Mouse (Mus musculus) retina, postnatal 1 day (tissue): Measurements from ENCODE around the gene Zmpste24.
A peak's percentile ranks its signal among the peaks of the same experiment; 100 is the strongest.
"Not testable (repeated sequence)": the region's sequence is repeated elsewhere in the genome, so short reads cannot be mapped to it uniquely, and the experiment has no call there.

ENCODE experiments used
- DNase-seq: peaks from one replicate; pipeline ENCODE4 v3.0.0-alpha.2; 2012

The Zmpste24 gene

GRCm38 (mm10) chr4:121097650-121098378 is at the start of gene Zmpste24:
Zmpste24 (minus strand) TSS chr4:121098241.
- DNase-seq: peak; percentile 96

- DNase-seq: no peak
Observed at GRCm38 (mm10) chr4:121109126-121109525, 11.1 kb upstream of the Zmpste24 start, which contains the start of gene Tmco2. Tmco2 (minus strand) TSS chr4:121109226.

GRCm38 (mm10) chr4:121103304-121103703 is 5.3 kb upstream of the Zmpste24 start:
- DNase-seq: no peak

- DNase-seq: no peak
Observed at GRCm38 (mm10) chr4:121090211-121090610, 7.8 kb downstream of the Zmpste24 start.

- DNase-seq: no peak
Observed at GRCm38 (mm10) chr4:121088696-121089095, 9.3 kb downstream of the Zmpste24 start.

GRCm38 (mm10) chr4:121084506-121084905 is 13.5 kb downstream of the Zmpste24 start:
- DNase-seq: no peak

GRCm38 (mm10) chr4:121080395-121080794 is 17.6 kb downstream of the Zmpste24 start:
- no peak for DNase-seq

- DNase-seq: no peak
Observed at GRCm38 (mm10) chr4:121077915-121078646, 20.0 kb downstream of the Zmpste24 start.

- no peak for DNase-seq
Observed at GRCm38 (mm10) chr4:121074250-121074649, 23.8 kb downstream of the Zmpste24 start.

- DNase-seq: no peak
Observed at GRCm38 (mm10) chr4:121065336-121065735, 32.7 kb downstream of the Zmpste24 start.

- DNase-seq: not testable (repeated sequence)
Observed at GRCm38 (mm10) chr4:121059218-121059617, 38.8 kb downstream of the Zmpste24 start.

GRCm38 (mm10) chr4:121057032-121057431 is 41.0 kb downstream of the Zmpste24 start:
- DNase-seq: no peak

GRCm38 (mm10) chr4:121056342-121056741 is 41.7 kb downstream of the Zmpste24 start:
- DNase-seq: peak; percentile 22

GRCm38 (mm10) chr4:121052454-121053323 is 45.4 kb downstream of the Zmpste24 start:
- DNase-seq: no peak

- DNase-seq: peak; percentile 24
Observed at GRCm38 (mm10) chr4:121051863-121052262, 46.2 kb downstream of the Zmpste24 start.

- DNase-seq: no peak
Observed at GRCm38 (mm10) chr4:121042946-121043345, 55.1 kb downstream of the Zmpste24 start.

GRCm38 (mm10) chr4:121042472-121042871 is 55.6 kb downstream of the Zmpste24 start:
- peak; percentile 16 for DNase-seq

- peak; percentile 87 for DNase-seq
Observed at GRCm38 (mm10) chr4:121040897-121041671, 57.0 kb downstream of the Zmpste24 start.

- DNase-seq: no peak
Observed at GRCm38 (mm10) chr4:121040323-121040722, 57.7 kb downstream of the Zmpste24 start.

GRCm38 (mm10) chr4:121039331-121040115 is 58.5 kb downstream of the Zmpste24 start, which contains the start of gene Col9a2:
Col9a2 (plus strand) TSS chr4:121039385.
- DNase-seq: peak; percentile 58

GRCm38 (mm10) chr4:121033006-121033405 is 65.0 kb downstream of the Zmpste24 start:
- DNase-seq: no peak
